8 mouse cellular contexts compared by ENCODE assay signal in genomic region chr19:23136202-23136850, GRCm38 (mm10). TPM values are rescaled to one million over a fixed set of nuclear protein-coding genes. Genes with fewer than 3 reads are reported as not detected.
DNase-seq lines count a peak whose midpoint lies in the region; TF ChIP-seq lines count a peak whose summit lies in the region.

No protein-coding gene starts in this region.

- TF ChIP-seq CTCF in ES-Bruce4 (IDR thresholded peaks at IDR 0.05; ENCODE audit: low read depth, low read length), result no peak
- no peak for TF ChIP-seq CTCF in lung, adult 2 months (IDR thresholded peaks at IDR 0.05; ENCODE audit: insufficient read depth, low read length)

- WGBS in embryonic facial prominence, embryonic 10.5 days, result 1% methylated on average over 27 of the region's 27 CpGs
- 1% methylated on average over 27 of the region's 27 CpGs for WGBS in heart, embryonic 10.5 days
- WGBS in lung, adult 2 months, result 5% methylated on average over 27 of the region's 27 CpGs

- peak overlapping the region; percentile 99 for H3K27ac ChIP-seq in ES-Bruce4 (ENCODE audit: insufficient read depth, low read length)
- peak overlapping the region; percentile 61 for H3K27ac ChIP-seq in embryonic facial prominence, embryonic 10.5 days (replicated peaks)
- H3K27ac ChIP-seq in heart, embryonic 10.5 days, result peak overlapping the region; percentile 57

- H3K9ac ChIP-seq in ES-Bruce4 (ENCODE audit: low read depth, poor library complexity, severe bottlenecking), result peak overlapping the region; percentile 77

- H3K4me3 ChIP-seq in ES-Bruce4 (ENCODE audit: low read depth, low read length), result peak overlapping the region; percentile 69
- peak overlapping the region; percentile 59 for H3K4me3 ChIP-seq in embryonic facial prominence, embryonic 10.5 days
- peak overlapping the region; percentile 57 for H3K4me3 ChIP-seq in heart, embryonic 10.5 days
- peak overlapping the region; percentile 71 for H3K4me3 ChIP-seq in lung, adult 2 months (replicated peaks; ENCODE audit: extremely low read depth, low read depth, low read length)

- peak; percentile 81 for DNase-seq in adrenal gland, adult 2 months
- peak; percentile 67 for DNase-seq in embryonic facial prominence, embryonic 10.5 days (ENCODE audit: low spot score)
- DNase-seq in heart, embryonic 10.5 days (ENCODE audit: low spot score), result no peak
- peak; percentile 94 for DNase-seq in kidney, adult 8-10 months
- peak; percentile 73 for DNase-seq in lung, adult 2 months
- peak; percentile 72 for DNase-seq in retina, postnatal 1 day
- DNase-seq in spleen, adult 12 weeks (ENCODE audit: low spot score), result no peak

- TF ChIP-seq EP300 in ES-Bruce4 (IDR thresholded peaks at IDR 0.05; ENCODE audit: insufficient read depth, low read depth, low read length), result peak; percentile 98

- no peak for TF ChIP-seq POLR2A in ES-Bruce4 (IDR thresholded peaks at IDR 0.05; ENCODE audit: insufficient read depth, low read length)
- TF ChIP-seq POLR2A in lung, adult 2 months (IDR thresholded peaks at IDR 0.05; ENCODE audit: borderline replicate concordance, extremely low read depth, low read depth, low read length), result peak; percentile 21

- no peaks in the 10 kb centered on the region for H3K36me3 ChIP-seq in ES-Bruce4 (ENCODE audit: control insufficient read depth, insufficient read depth, low read length, poor library complexity, severe bottlenecking)
- no peaks in the 10 kb centered on the region for H3K36me3 ChIP-seq in embryonic facial prominence, embryonic 10.5 days (replicated peaks)
- no peaks in the 10 kb centered on the region for H3K36me3 ChIP-seq in heart, embryonic 10.5 days

- no peaks in the 10 kb centered on the region for H3K27me3 ChIP-seq in ES-Bruce4 (ENCODE audit: control insufficient read depth, insufficient read depth, low read length, poor library complexity, severe bottlenecking)
- peaks cover 80% of the 10 kb centered on the region for H3K27me3 ChIP-seq in embryonic facial prominence, embryonic 10.5 days (replicated peaks; ENCODE audit: low read depth, poor library complexity, severe bottlenecking)
- H3K27me3 ChIP-seq in heart, embryonic 10.5 days (ENCODE audit: insufficient read depth, poor library complexity, severe bottlenecking), result peaks cover 48% of the 10 kb centered on the region

- H3K4me1 ChIP-seq in ES-Bruce4 (ENCODE audit: control insufficient read depth, insufficient read depth, low read length), result peaks cover 3% of the 10 kb centered on the region
- H3K4me1 ChIP-seq in embryonic facial prominence, embryonic 10.5 days, result peaks cover 46% of the 10 kb centered on the region
- H3K4me1 ChIP-seq in heart, embryonic 10.5 days, result peaks cover 41% of the 10 kb centered on the region
- peaks cover 25% of the 10 kb centered on the region for H3K4me1 ChIP-seq in lung, adult 2 months (ENCODE audit: control insufficient read depth, insufficient read depth, low read length)

- no peaks in the 10 kb centered on the region for H3K9me3 ChIP-seq in ES-Bruce4 (replicated peaks; ENCODE audit: control insufficient read depth, insufficient read depth, low read length, poor library complexity, severe bottlenecking)
- H3K9me3 ChIP-seq in embryonic facial prominence, embryonic 10.5 days, result no peaks in the 10 kb centered on the region
- H3K9me3 ChIP-seq in heart, embryonic 10.5 days, result no peaks in the 10 kb centered on the region

RNA-seq across cellular contexts. Expression of gene Klf9, which starts 4.7 kb away (rescaled TPM):
- 73.8 and 77.1 TPM in 2 replicates for polyA plus RNA-seq in ES-Bruce4 (2011; ENCODE audit: insufficient read depth, insufficient read length, low read depth, missing spikeins)
- total RNA-seq in adrenal gland, adult 2 months (2021), result 10 to 100 TPM; 75.8 to 85.6 TPM
- polyA plus RNA-seq in adrenal gland, adult 2 months (2012; rRNA removed), result 64.4 and 66.5 TPM in 2 replicates
- 0.79 and 0.96 TPM in 2 replicates for polyA plus RNA-seq in embryonic facial prominence, embryonic 10.5 days (2016; fragmentation: Nextera tagmentation; extraction: Ambion mirVana)
- 1.4 and 1.6 TPM in 2 replicates for polyA plus RNA-seq in heart, embryonic 10.5 days (2016; fragmentation: Nextera tagmentation; extraction: Ambion mirVana)
- polyA plus RNA-seq in lung, adult 2 months (2012; rRNA removed), result 46.9 and 97.8 TPM in 2 replicates

Comparison
In these comparisons a context has a peak if more than half of its experiments do, and no peak if none do; other contexts are left out.
1. DNase-seq: peak in adrenal gland, adult 2 months (single experiment), embryonic facial prominence, embryonic 10.5 days (single experiment), kidney, adult 8-10 months (2 of 2), lung, adult 2 months (single experiment) and retina, postnatal 1 day (single experiment); none in heart, embryonic 10.5 days (single experiment) and spleen, adult 12 weeks (single experiment).
2. RNA of gene Klf9, which starts 4.7 kb away (polyA plus RNA-seq): 73.8 to 77.1 TPM in ES-Bruce4, 64.4 to 66.5 TPM in adrenal gland, adult 2 months and 46.9 to 97.8 TPM in lung, adult 2 months; 1.4 to 1.6 TPM in heart, embryonic 10.5 days and 0.79 to 0.96 TPM in embryonic facial prominence, embryonic 10.5 days; every median in the first group is over 10 times any median in the second.
3. Peak in every context shown above with its lines, with median percentiles within 50 percentile points of each other: H3K27ac ChIP-seq and H3K4me3 ChIP-seq.